Mouse (Mus musculus) spleen, adult 2 months (tissue): ENCODE results near the gene Lpp.

Source experiments
- CTCF ChIP-seq: fragments of 200-500 bp; IDR thresholded peaks from 2 replicates; pipeline ENCODE4 v1.5.1; 2011; ENCODE audit warnings: mild to moderate bottlenecking, inconsistent platforms; ENCODE audit not compliant: insufficient read depth, insufficient read length, insufficient replicate concordance; ENCODE audit errors: extremely low read depth
- POLR2A ChIP-seq: fragments of 200-500 bp; IDR thresholded peaks from 2 replicates; pipeline ENCODE4 v1.6.1; 2011; ENCODE audit warnings: low read depth, low read length, inconsistent platforms

GRCm38 (mm10) chr16:24669718-24670460, 276.6 kb downstream of the Lpp start:
- TF ChIP-seq POLR2A, result no peak
- no peak for TF ChIP-seq CTCF
